In genomic region chr8:121418081-121418480, GRCm38 (mm10) we compare ENCODE assay signal across 17 mouse cellular contexts.
DNase-seq lines count a peak whose midpoint lies in the region; ATAC-seq and TF ChIP-seq lines count a peak whose summit lies in the region.
"Had no signal": no experiment of that assay in that cellular context is flagged by ENCODE, and none has a peak within 500 bp of the region (broad histone marks: within the 10 kb centered on the region; RNA-seq: fewer than 3 reads in every experiment).

No protein-coding gene starts in this region.

- no peak for ATAC-seq in forebrain, postnatal 0 days
- no peak for ATAC-seq in frontal cortex, adult (ENCODE audit: low TSS enrichment)
- ATAC-seq in hindbrain, embryonic 12.5 days (ENCODE audit: low FRiP score) = no peak

- peak overlapping the region; percentile 70; the same call in 1 of the 2 replicates for H3K27ac ChIP-seq in forebrain, embryonic 10.5 days
- H3K27ac ChIP-seq in forebrain, postnatal 0 days (ENCODE audit: low read depth, low read length) = no peak overlapping the region
- no peak overlapping the region for H3K27ac ChIP-seq in hindbrain, embryonic 12.5 days
- H3K27ac ChIP-seq: hindbrain, embryonic 14.5 days; limb, embryonic 15.5 days; midbrain, embryonic 10.5 days had no signal

- 42% methylated on average over 6 of the region's 6 CpGs for WGBS in forebrain, embryonic 10.5 days
- WGBS in forebrain, postnatal 0 days = 62% methylated on average over 6 of the region's 6 CpGs
- 47% methylated on average over 6 of the region's 6 CpGs for WGBS in hindbrain, embryonic 12.5 days

- H3K4me3 ChIP-seq in forebrain, embryonic 10.5 days = no peak overlapping the region
- H3K4me3 ChIP-seq in forebrain, postnatal 0 days (ENCODE audit: low read depth, low read length) = no peak overlapping the region
- H3K4me3 ChIP-seq in hindbrain, embryonic 12.5 days = no peak overlapping the region
- H3K4me3 ChIP-seq: limb, embryonic 15.5 days; midbrain, embryonic 10.5 days had no signal

- H3K36me3 ChIP-seq in forebrain, embryonic 10.5 days (replicated peaks) = no peaks in the 10 kb centered on the region
- no peaks in the 10 kb centered on the region for H3K36me3 ChIP-seq in forebrain, postnatal 0 days (ENCODE audit: insufficient read depth)
- H3K36me3 ChIP-seq in hindbrain, embryonic 12.5 days = no peaks in the 10 kb centered on the region
- H3K36me3 ChIP-seq: G1E; limb, embryonic 15.5 days; midbrain, embryonic 10.5 days had no signal

- H3K27me3 ChIP-seq in forebrain, embryonic 10.5 days (ENCODE audit: poor library complexity, severe bottlenecking) = no peaks in the 10 kb centered on the region
- no peaks in the 10 kb centered on the region for H3K27me3 ChIP-seq in forebrain, postnatal 0 days (ENCODE audit: insufficient read depth, low read length)
- no peaks in the 10 kb centered on the region for H3K27me3 ChIP-seq in hindbrain, embryonic 12.5 days
- H3K27me3 ChIP-seq: limb, embryonic 15.5 days had no signal

- peaks cover 8% of the 10 kb centered on the region; the same call in 1 of the 2 replicates for H3K9me3 ChIP-seq in forebrain, embryonic 10.5 days
- no peaks in the 10 kb centered on the region for H3K9me3 ChIP-seq in forebrain, postnatal 0 days (ENCODE audit: low read length)
- 0 out of 2 replicates have a peak, but pooled peaks cover 3% of the 10 kb centered on the region for H3K9me3 ChIP-seq in hindbrain, embryonic 12.5 days (replicated peaks)
- H3K9me3 ChIP-seq: limb, embryonic 15.5 days; midbrain, embryonic 10.5 days had no signal

- H3K4me1 ChIP-seq in forebrain, embryonic 10.5 days = peaks cover 23% of the 10 kb centered on the region
- H3K4me1 ChIP-seq in forebrain, postnatal 0 days (ENCODE audit: insufficient read depth) = no peaks in the 10 kb centered on the region
- H3K4me1 ChIP-seq in hindbrain, embryonic 12.5 days = 0 out of 2 replicates have a peak, but pooled peaks cover 5% of the 10 kb centered on the region
- H3K4me1 ChIP-seq: midbrain, embryonic 10.5 days had no signal

- no peak overlapping the region for H3K4me2 ChIP-seq in forebrain, postnatal 0 days (ENCODE audit: low read depth)
- H3K4me2 ChIP-seq in hindbrain, embryonic 12.5 days (replicated peaks) = no peak overlapping the region
- H3K4me2 ChIP-seq: hindbrain, embryonic 14.5 days; limb, embryonic 15.5 days had no signal

- DNase-seq in forebrain, embryonic 10.5 days (ENCODE audit: extremely low spot score, low spot score) = no peak
- DNase-seq in forebrain, postnatal 0 days = no peak
- peak; percentile 39 to 50 for DNase-seq in lung, adult 18-20 months
- no peak for DNase-seq in lung, postnatal 4 days
- DNase-seq in heart, postnatal 10 days = peak; percentile 35 to 38
- peak; percentile 25 for DNase-seq in lung, postnatal 10 days
- DNase-seq: B cell, adult 2 months; cerebellum, postnatal 14 days; kidney, adult 9 months; right cerebral cortex, adult 18-20 months; thymus, adult 18-20 months had no signal

- no peak overlapping the region for H3K9ac ChIP-seq in forebrain, postnatal 0 days
- H3K9ac ChIP-seq in hindbrain, embryonic 12.5 days = no peak overlapping the region
- H3K9ac ChIP-seq: hindbrain, embryonic 14.5 days; limb, embryonic 15.5 days had no signal

- intact Hi-C loops in heart, postnatal 10 days (cut with DNase I) = no loop called here

- no peak for TF ChIP-seq CTCF in forebrain, postnatal 0 days (IDR thresholded peaks at IDR 0.05; ENCODE audit: low read depth)

Comparison
In these comparisons a context has a peak if more than half of its experiments do, and no peak if none do; other contexts are left out.
1. DNase-seq: peak in lung, adult 18-20 months (2 of 2), heart, postnatal 10 days (2 of 2) and lung, postnatal 10 days (single experiment); none in forebrain, embryonic 10.5 days (single experiment), forebrain, postnatal 0 days (single experiment) and lung, postnatal 4 days (0 of 2).